ENCODE assay signal across 15 mouse cellular contexts in genomic region chr12:59139372-59139771, GRCm38 (mm10). TPM values are rescaled to one million over a fixed set of nuclear protein-coding genes. Genes with fewer than 3 reads are reported as not detected.
A peak's percentile ranks its signal among the peaks of the same experiment; 100 is the strongest.
DNase-seq lines count a peak whose midpoint lies in the region; ATAC-seq and TF ChIP-seq lines count a peak whose summit lies in the region.
"Had no signal": no experiment of that assay in that cellular context is flagged by ENCODE, and none has a peak within 500 bp of the region (broad histone marks: within the 10 kb centered on the region; RNA-seq: fewer than 3 reads in every experiment).

No protein-coding gene starts in this region.

- H3K4me3 ChIP-seq in liver, adult 2 months (ENCODE audit: insufficient read depth, low read depth, low read length) = no peak overlapping the region
- no peak overlapping the region for H3K4me3 ChIP-seq in liver, embryonic 12.5 days
- H3K4me3 ChIP-seq in bone marrow, adult 2 months (replicated peaks; ENCODE audit: control insufficient read depth, low read depth, low read length) = no peak overlapping the region
- H3K4me3 ChIP-seq: embryonic facial prominence, embryonic 13.5 days; forebrain, embryonic 13.5 days; midbrain, embryonic 12.5 days had no signal

- TF ChIP-seq CTCF in liver, adult 2 months (IDR thresholded peaks at IDR 0.05; ENCODE audit: low read depth, low read length) = peak; percentile 33; the same call in 1 of the 2 replicates
- 0 out of 2 replicates have a peak, but pooled peaks have one; percentile 5 for TF ChIP-seq CTCF in bone marrow, adult 2 months (IDR thresholded peaks at IDR 0.05; ENCODE audit: control insufficient read depth, insufficient read depth, low read length)

- WGBS in liver, adult 2 months = 60% methylated on average over 2 of the region's 2 CpGs
- WGBS in liver, embryonic 12.5 days (ENCODE audit: insufficient replicate concordance) = 73% methylated on average over 2 of the region's 2 CpGs
- 77% methylated on average over 2 of the region's 2 CpGs for WGBS in bone marrow, adult 2 months

- DNase-seq in liver, adult 2 months (ENCODE audit: extremely low read depth, low read depth, low spot score) = no peak
- peak; percentile 55 for DNase-seq in ES-CJ7 (ENCODE audit: low read depth, low spot score)
- DNase-seq in left cerebral cortex, adult 18-20 months (ENCODE audit: low spot score in 2 of 2) = no peak
- no peak for DNase-seq in left cerebral cortex, adult 9 months (ENCODE audit: low spot score in 2 of 2)
- DNase-seq: cerebellum, postnatal 14 days; gastrocnemius, postnatal 36 days; heart, postnatal 14 days; kidney, postnatal 4 days; lung, adult 18-20 months had no signal

- no peaks in the 10 kb centered on the region for H3K9me3 ChIP-seq in liver, embryonic 12.5 days (replicated peaks)
- H3K9me3 ChIP-seq: embryonic facial prominence, embryonic 13.5 days; forebrain, embryonic 13.5 days; midbrain, embryonic 12.5 days had no signal

- ATAC-seq in liver, embryonic 12.5 days = no peak
- peak; percentile 37 for ATAC-seq in megakaryocyte progenitor cell, adult 5-6 weeks (replicated peaks; ENCODE audit: poor library complexity)
- ATAC-seq: forebrain, embryonic 13.5 days had no signal

- H3K79me2 ChIP-seq in liver, adult 2 months (ENCODE audit: control insufficient read depth, insufficient read depth, low read length) = peaks cover 29% of the 10 kb centered on the region; the same call in 1 of the 2 replicates

- peaks cover 71% of the 10 kb centered on the region for H3K36me3 ChIP-seq in liver, adult 2 months (ENCODE audit: control insufficient read depth, insufficient read depth, low read length)
- H3K36me3 ChIP-seq in liver, embryonic 12.5 days = peaks cover 77% of the 10 kb centered on the region

- no peak for TF ChIP-seq POLR2A in liver, adult 2 months (IDR thresholded peaks at IDR 0.05; ENCODE audit: extremely low read depth, insufficient read depth, low read length)
- TF ChIP-seq POLR2A in bone marrow, adult 2 months (IDR thresholded peaks at IDR 0.05; ENCODE audit: borderline replicate concordance, control insufficient read depth, low read depth, low read length) = no peak

- no peak overlapping the region for H3K4me2 ChIP-seq in liver, embryonic 12.5 days
- H3K4me2 ChIP-seq: embryonic facial prominence, embryonic 13.5 days; forebrain, embryonic 13.5 days; midbrain, embryonic 12.5 days had no signal

- H3K27ac ChIP-seq in liver, adult 2 months (replicated peaks; ENCODE audit: insufficient read depth, low read depth, low read length) = no peak overlapping the region
- no peak overlapping the region for H3K27ac ChIP-seq in liver, embryonic 12.5 days
- H3K27ac ChIP-seq in bone marrow, adult 2 months (ENCODE audit: control insufficient read depth, insufficient read depth, low read depth, low read length, poor library complexity) = no peak overlapping the region
- H3K27ac ChIP-seq: embryonic facial prominence, embryonic 13.5 days; forebrain, embryonic 13.5 days; midbrain, embryonic 12.5 days had no signal

- no peaks in the 10 kb centered on the region for H3K27me3 ChIP-seq in liver, adult 2 months (ENCODE audit: control insufficient read depth, insufficient read depth, low read length)
- H3K27me3 ChIP-seq in liver, embryonic 12.5 days (replicated peaks) = no peaks in the 10 kb centered on the region
- H3K27me3 ChIP-seq: embryonic facial prominence, embryonic 13.5 days; forebrain, embryonic 13.5 days; midbrain, embryonic 12.5 days had no signal

- H3K9ac ChIP-seq in liver, adult 2 months (ENCODE audit: low read depth, low read length) = no peak overlapping the region
- no peak overlapping the region for H3K9ac ChIP-seq in liver, embryonic 12.5 days
- H3K9ac ChIP-seq: embryonic facial prominence, embryonic 13.5 days; forebrain, embryonic 13.5 days; midbrain, embryonic 12.5 days had no signal

- 0 out of 2 replicates have a peak, but pooled peaks cover under 1% of the 10 kb centered on the region for H3K4me1 ChIP-seq in liver, adult 2 months (ENCODE audit: control insufficient read depth, insufficient read depth, low read length)
- H3K4me1 ChIP-seq in liver, embryonic 12.5 days = peaks cover 30% of the 10 kb centered on the region
- H3K4me1 ChIP-seq in bone marrow, adult 2 months (ENCODE audit: control insufficient read depth, insufficient read depth, low read length) = no peaks in the 10 kb centered on the region; the same call in 1 of the 2 replicates
- H3K4me1 ChIP-seq: embryonic facial prominence, embryonic 13.5 days; forebrain, embryonic 13.5 days; midbrain, embryonic 12.5 days had no signal

RNA-seq across cellular contexts. Expression of gene Mia2, which starts 43.8 kb away (rescaled TPM):
- 223 and 268 TPM in 2 replicates for total RNA-seq in liver, adult 2 months (2014; rRNA removed)
- 87.2 and 94.7 TPM in 2 replicates for polyA plus RNA-seq in liver, adult 2 months (2012; rRNA removed)
- 52.6 and 59.3 TPM in 2 replicates for polyA plus RNA-seq in liver, embryonic 12.5 days (2016; fragmentation: Nextera tagmentation; extraction: Ambion mirVana)
- 23.6 and 44.9 TPM in 2 replicates for polyA plus RNA-seq in bone marrow, adult 2 months (2011; ENCODE audit: insufficient read depth, insufficient read length, low replicate concordance, missing spikeins)
- total RNA-seq in megakaryocyte progenitor cell, adult 5-6 weeks (2015) = 123 and 138 TPM in 2 replicates
- total RNA-seq in megakaryocyte progenitor cell, adult 5-6 weeks (2017) = 120 and 162 TPM in 2 replicates
- total RNA-seq in left cerebral cortex, adult 18-20 months (2021) = 10 to 100 TPM; 38.5 to 44.4 TPM
